In genomic region chr1:191963948-191964772, GRCm38 (mm10) we compare ENCODE assay signal across 8 mouse cellular contexts. TPM values are rescaled to one million over a fixed set of nuclear protein-coding genes. Genes with fewer than 3 reads are reported as not detected.
DNase-seq lines count a peak whose midpoint lies in the region; ATAC-seq and TF ChIP-seq lines count a peak whose summit lies in the region.

No protein-coding gene starts in this region.

- no peak overlapping the region for H3K27ac ChIP-seq in MEL (ENCODE audit: control insufficient read depth, low read depth, low read length)
- no peak overlapping the region for H3K27ac ChIP-seq in hindbrain, embryonic 10.5 days
- H3K27ac ChIP-seq in lung, embryonic 15.5 days: no peak overlapping the region
- H3K27ac ChIP-seq in thymus, adult 2 months (ENCODE audit: control insufficient read depth, insufficient read depth, low read length): no peak overlapping the region

- ATAC-seq in lung, embryonic 15.5 days (ENCODE audit: borderline replicate concordance, extremely low read depth, low FRiP score, low TSS enrichment): peak; percentile 80

- H3K4me3 ChIP-seq in MEL (ENCODE audit: control insufficient read depth in 1 of 2, insufficient read depth in 1 of 2, low read depth in 2 of 2, low read length in 2 of 2): no peak overlapping the region
- no peak overlapping the region for H3K4me3 ChIP-seq in hindbrain, embryonic 10.5 days
- no peak overlapping the region for H3K4me3 ChIP-seq in lung, embryonic 15.5 days
- no peak overlapping the region for H3K4me3 ChIP-seq in thymus, adult 2 months (ENCODE audit: control insufficient read depth, insufficient read depth, low read length)

- TF ChIP-seq POLR2A in MEL (IDR thresholded peaks at IDR 0.05; ENCODE audit: control insufficient read depth in 1 of 2, insufficient read depth in 1 of 2, low read depth in 1 of 2, low read length in 2 of 2, poor library complexity in 1 of 2): no peak
- no peak for TF ChIP-seq POLR2A in thymus, adult 2 months (IDR thresholded peaks at IDR 0.05; ENCODE audit: control insufficient read depth, extremely low read depth, insufficient read depth, low read length, poor library complexity)

- H3K4me2 ChIP-seq in lung, embryonic 15.5 days: no peak overlapping the region

- TF ChIP-seq CTCF in MEL (IDR thresholded peaks at IDR 0.05 in 2 of 3, conservative IDR thresholded peaks at IDR 0.05 in 1 of 3; ENCODE audit: control insufficient read depth in 1 of 3, insufficient read depth in 1 of 3, low read depth in 2 of 3, low read length in 3 of 3, poor library complexity in 1 of 3, severe bottlenecking in 1 of 3): peak; percentile 62 to 95 (median 94)
- peak; percentile 82; the same call in 1 of the 2 replicates for TF ChIP-seq CTCF in thymus, adult 2 months (IDR thresholded peaks at IDR 0.05; ENCODE audit: borderline replicate concordance, control insufficient read depth, extremely low read depth, insufficient read depth, low read length, poor library complexity)

- no peak; a peak in 1 of 4 replicates for TF ChIP-seq EP300 in MEL (IDR thresholded peaks at IDR 0.05; ENCODE audit: low read depth in 1 of 2, low read length in 2 of 2)

- H3K36me3 ChIP-seq in MEL (ENCODE audit: control insufficient read depth in 1 of 2, insufficient read depth in 2 of 2, low read length in 2 of 2): 0 out of 4 replicates have a peak, but pooled peaks cover 0 to 3% of the 10 kb centered on the region in 2 experiments
- H3K36me3 ChIP-seq in hindbrain, embryonic 10.5 days: no peaks in the 10 kb centered on the region
- no peaks in the 10 kb centered on the region for H3K36me3 ChIP-seq in lung, embryonic 15.5 days
- no peaks in the 10 kb centered on the region for H3K36me3 ChIP-seq in thymus, adult 2 months (ENCODE audit: control insufficient read depth, insufficient read depth, low read length)

- DNase-seq in MEL (ENCODE audit: low read depth, low spot score): peak; percentile 84
- DNase-seq in cerebellum, adult 18-20 months: peak; percentile 66 to 74
- DNase-seq in forelimb bud, embryonic 11.5 days (ENCODE audit: low read depth, low spot score): peak; percentile 70
- peak; percentile 81 for DNase-seq in hindbrain, embryonic 10.5 days (ENCODE audit: low spot score)
- DNase-seq in layer of hippocampus, adult 9-10 months (ENCODE audit: low spot score): peak; percentile 61
- DNase-seq in ovary, adult 18-20 months (ENCODE audit: low spot score): peak; percentile 54
- peak; percentile 83 for DNase-seq in thymus, adult 2 months

- H3K4me1 ChIP-seq in MEL (ENCODE audit: control insufficient read depth in 1 of 2, insufficient read depth in 2 of 2, low read length in 2 of 2): 0 out of 4 replicates have a peak, but pooled peaks cover 0 to 3% of the 10 kb centered on the region in 2 experiments
- peaks cover 13% of the 10 kb centered on the region; the same call in 1 of the 2 replicates for H3K4me1 ChIP-seq in hindbrain, embryonic 10.5 days (replicated peaks)
- 0 out of 2 replicates have a peak, but pooled peaks cover 2% of the 10 kb centered on the region for H3K4me1 ChIP-seq in lung, embryonic 15.5 days
- H3K4me1 ChIP-seq in thymus, adult 2 months (replicated peaks; ENCODE audit: control insufficient read depth, insufficient read depth, low read length): no peaks in the 10 kb centered on the region

- no peaks in the 10 kb centered on the region for H3K79me2 ChIP-seq in MEL (ENCODE audit: control insufficient read depth, insufficient read depth, low read length, poor library complexity)

- no peak overlapping the region for H3K9ac ChIP-seq in MEL (ENCODE audit: control insufficient read depth, low read depth, low read length, poor library complexity, severe bottlenecking)
- no peak overlapping the region for H3K9ac ChIP-seq in lung, embryonic 15.5 days

- TF ChIP-seq RAD21 in MEL (IDR thresholded peaks at IDR 0.05; ENCODE audit: low read depth, low read length): peak; percentile 59

- peaks cover 0 to 3% of the 10 kb centered on the region in 2 experiments; a peak in 3 of 4 replicates for H3K27me3 ChIP-seq in MEL (ENCODE audit: control insufficient read depth in 1 of 2, insufficient read depth in 2 of 2, low read length in 2 of 2)
- H3K27me3 ChIP-seq in hindbrain, embryonic 10.5 days (ENCODE audit: insufficient read depth, poor library complexity, severe bottlenecking): no peaks in the 10 kb centered on the region
- H3K27me3 ChIP-seq in lung, embryonic 15.5 days: no peaks in the 10 kb centered on the region
- no peaks in the 10 kb centered on the region for H3K27me3 ChIP-seq in thymus, adult 2 months (ENCODE audit: control insufficient read depth, insufficient read depth, low read length)

- no peaks in the 10 kb centered on the region for H3K9me3 ChIP-seq in MEL (replicated peaks; ENCODE audit: insufficient read depth, low read length)
- no peaks in the 10 kb centered on the region for H3K9me3 ChIP-seq in hindbrain, embryonic 10.5 days
- H3K9me3 ChIP-seq in lung, embryonic 15.5 days: no peaks in the 10 kb centered on the region

- WGBS in hindbrain, embryonic 10.5 days: 26% methylated on average over 8 of the region's 8 CpGs
- WGBS in lung, embryonic 15.5 days: 24% methylated on average over 8 of the region's 8 CpGs
- WGBS in thymus, adult 2 months: 32% methylated on average over 8 of the region's 8 CpGs

TF ChIP-seq in MEL, 35 proteins besides CTCF, POLR2A, EP300 and RAD21:
- TF ChIP-seq ZKSCAN1 (IDR thresholded peaks at IDR 0.05; ENCODE audit: low read depth, low read length) (no peak), RCOR1 (IDR thresholded peaks at IDR 0.05; ENCODE audit: low read depth, low read length) (no peak), MYC (IDR thresholded peaks at IDR 0.05; ENCODE audit: low read depth, low read length) (no peak), MAZ (IDR thresholded peaks at IDR 0.05; ENCODE audit: low read depth, low read length) (no peak), MXI1 (IDR thresholded peaks at IDR 0.05; ENCODE audit: low read depth, low read length) (0 out of 2 replicates have a peak, but pooled peaks have one; percentile 5), GABPA (IDR thresholded peaks at IDR 0.05; ENCODE audit: low read depth, low read length) (0 out of 2 replicates have a peak, but pooled peaks have one; percentile 30), USF2 (IDR thresholded peaks at IDR 0.05; ENCODE audit: borderline replicate concordance in 1 of 2, insufficient read depth in 1 of 2, low read depth in 1 of 2, low read length in 2 of 2) (no peak), MAX (IDR thresholded peaks at IDR 0.05; ENCODE audit: low read length) (no peak), SMC3 (IDR thresholded peaks at IDR 0.05; ENCODE audit: low read depth, low read length) (peak; percentile 97), SIN3A (IDR thresholded peaks at IDR 0.05; ENCODE audit: low read length) (0 out of 2 replicates have a peak, but pooled peaks have one; percentile 26), ZC3H11A (IDR thresholded peaks at IDR 0.05; ENCODE audit: low read depth, low read length) (peak; percentile 70), UBTF (IDR thresholded peaks at IDR 0.05; ENCODE audit: borderline replicate concordance, insufficient read depth, low read depth, low read length) (no peak), USF1 (IDR thresholded peaks at IDR 0.05; ENCODE audit: low read depth, low read length) (no peak), ELF1 (IDR thresholded peaks at IDR 0.05; ENCODE audit: low read depth, low read length) (no peak)

RNA-seq across cellular contexts. Expression of gene Rd3, which starts 13.0 kb away (rescaled TPM):
- total RNA-seq in MEL (2012; rRNA removed): not detected in 2 replicates
- polyA plus RNA-seq in MEL (2012; ENCODE audit: insufficient read depth in 1 of 2, insufficient read length in 2 of 2, low read depth in 1 of 2, low replicate concordance in 2 of 2, missing spikeins in 1 of 2): not detected
- polyA plus RNA-seq in hindbrain, embryonic 10.5 days (2016; fragmentation: Nextera tagmentation; extraction: Ambion mirVana): 1.1 and 2.9 TPM in 2 replicates
- polyA plus RNA-seq in lung, embryonic 15.5 days (2015; fragmentation: Nextera tagmentation; extraction: Ambion mirVana): 1.3 and 2.8 TPM in 2 replicates
- polyA plus RNA-seq in thymus, adult 2 months (2012; rRNA removed): 0.71 and 1.5 TPM in 2 replicates

RNA-seq across cellular contexts. Expression of gene Slc30a1, which starts 57.6 kb away (rescaled TPM):
- 10.2 and 10.7 TPM in 2 replicates for total RNA-seq in MEL (2012; rRNA removed)
- polyA plus RNA-seq in MEL (2012; ENCODE audit: insufficient read depth in 1 of 2, insufficient read length in 2 of 2, low read depth in 1 of 2, low replicate concordance in 2 of 2, missing spikeins in 1 of 2): 10 to 100 TPM in 1 of 2 experiments, not detected in 1; 10.4 TPM
- 1.3 and 1.6 TPM in 2 replicates for polyA plus RNA-seq in hindbrain, embryonic 10.5 days (2016; fragmentation: Nextera tagmentation; extraction: Ambion mirVana)
- 3.1 and 3.2 TPM in 2 replicates for polyA plus RNA-seq in lung, embryonic 15.5 days (2015; fragmentation: Nextera tagmentation; extraction: Ambion mirVana)
- polyA plus RNA-seq in thymus, adult 2 months (2012; rRNA removed): 8.4 and 9.1 TPM in 2 replicates
